Mouse (Mus musculus): ENCODE results near the gene Vmn1r41. TPM values are rescaled to one million over a fixed set of nuclear protein-coding genes. Genes with fewer than 3 reads are reported as not detected.

The Vmn1r41 gene
- total RNA-seq (2014; rRNA removed; ENCODE audit: low replicate concordance), result not detected in 2 replicates
- not detected in 2 replicates for polyA plus RNA-seq (2015; fragmentation: Nextera tagmentation; extraction: Ambion mirVana)

GRCm38 (mm10) chr6:89740466-89740865 lies at the start of gene Vmn1r41:
Gene Vmn1r41 (plus strand): TSS chr6:89740766.
- ATAC-seq (ENCODE audit: insufficient read depth, low read depth), result no peak
- Histone ChIP-seq H3K27me3 (ENCODE audit: control insufficient read depth, insufficient read depth, low read length) (no peaks in the 10 kb centered on the region), H3K9ac (replicated peaks; ENCODE audit: low read depth, low read length) (no peak within 1 kb of the TSS), H3K27ac (ENCODE audit: low read depth) (no peak within 1 kb of the TSS), H3K4me3 (ENCODE audit: low read depth, low read length) (no peak within 1 kb of the TSS), H3K4me2 (ENCODE audit: low read depth, low read length) (no peak within 1 kb of the TSS), H3K36me3 (replicated peaks; ENCODE audit: control insufficient read depth, insufficient read depth, low read length) (no peaks in the 10 kb centered on the region), H3K4me1 (ENCODE audit: control insufficient read depth, insufficient read depth) (no peaks in the 10 kb centered on the region), H3K9me3 (replicated peaks; ENCODE audit: control insufficient read depth, low read length) (no peaks in the 10 kb centered on the region)
- TF ChIP-seq CTCF (IDR thresholded peaks at IDR 0.05; ENCODE audit: low read depth), result no peak
- no peak for TF ChIP-seq EP300 (IDR thresholded peaks at IDR 0.05; ENCODE audit: low read depth)
- no peak for DNase-seq (ENCODE audit: low spot score)

DNA sequence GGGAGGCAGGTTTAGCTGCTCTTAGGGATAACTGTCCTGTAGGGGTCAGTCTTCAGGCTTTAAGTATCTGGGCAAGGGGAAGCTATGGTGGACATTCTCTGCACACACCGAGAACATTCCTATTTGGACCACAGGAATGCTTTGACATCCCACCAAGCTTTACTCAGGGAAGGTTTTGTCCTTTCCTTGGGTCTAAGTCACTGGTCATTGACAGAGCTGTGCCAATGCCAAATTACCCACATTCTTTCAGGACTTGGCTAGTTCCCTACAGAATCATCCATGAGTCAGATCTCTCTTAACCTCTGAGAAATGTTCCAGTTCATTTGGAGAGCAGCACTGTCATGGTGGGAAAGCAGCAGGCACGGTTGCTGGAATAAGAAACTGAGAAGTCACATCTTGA lies 33.9 kb upstream of the Vmn1r41 start:
- Histone ChIP-seq H3K4me3 (ENCODE audit: low read depth, low read length) (no peak overlapping the region), H3K4me2 (ENCODE audit: low read depth, low read length) (no peak overlapping the region), H3K27ac (ENCODE audit: low read depth) (no peak overlapping the region), H3K4me1 (ENCODE audit: control insufficient read depth, insufficient read depth) (no peaks in the 10 kb centered on the region), H3K9me3 (replicated peaks; ENCODE audit: control insufficient read depth, low read length) (no peaks in the 10 kb centered on the region; the same call in 1 of the 2 replicates), H3K27me3 (ENCODE audit: control insufficient read depth, insufficient read depth, low read length) (no peaks in the 10 kb centered on the region), H3K36me3 (replicated peaks; ENCODE audit: control insufficient read depth, insufficient read depth, low read length) (no peaks in the 10 kb centered on the region), H3K9ac (replicated peaks; ENCODE audit: low read depth, low read length) (no peak overlapping the region)
- no peak for TF ChIP-seq EP300 (IDR thresholded peaks at IDR 0.05; ENCODE audit: low read depth)
- no peak for TF ChIP-seq CTCF (IDR thresholded peaks at IDR 0.05; ENCODE audit: low read depth)
- no peak for ATAC-seq (ENCODE audit: insufficient read depth, low read depth)
- no peak for DNase-seq (ENCODE audit: low spot score)
- 58% methylated on average over 2 of the region's 2 CpGs for WGBS

DNA sequence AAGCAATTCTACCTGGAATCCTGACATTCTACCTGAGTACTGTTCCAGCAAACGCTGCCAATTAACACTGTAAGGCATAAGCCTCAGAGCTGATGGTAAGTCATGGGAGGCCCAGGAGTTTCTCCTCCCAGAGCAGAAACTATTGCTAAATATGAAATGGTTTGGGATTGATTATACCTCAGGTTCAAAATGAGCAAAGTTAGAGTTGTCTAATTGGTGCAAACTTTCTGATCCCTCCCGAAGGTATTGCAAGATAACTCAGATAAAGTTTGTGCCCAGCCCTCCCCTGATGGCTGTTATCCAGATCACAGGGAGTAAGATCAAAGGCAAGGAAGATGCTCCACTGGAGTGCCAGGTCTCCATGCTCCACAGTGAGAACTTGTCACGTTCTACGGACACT lies 33.3 kb upstream of the Vmn1r41 start, which contains the start of gene Vmn1r40:
Gene Vmn1r40 (plus strand): TSS at position 301 of the 400 bp plus-strand sequence.
- Histone ChIP-seq H3K9ac (replicated peaks; ENCODE audit: low read depth, low read length) (no peak within 1 kb of the TSS), H3K4me1 (ENCODE audit: control insufficient read depth, insufficient read depth) (no peaks in the 10 kb centered on the region), H3K9me3 (replicated peaks; ENCODE audit: control insufficient read depth, low read length) (no peaks in the 10 kb centered on the region; the same call in 1 of the 2 replicates), H3K36me3 (replicated peaks; ENCODE audit: control insufficient read depth, insufficient read depth, low read length) (no peaks in the 10 kb centered on the region), H3K4me2 (ENCODE audit: low read depth, low read length) (no peak within 1 kb of the TSS), H3K27me3 (ENCODE audit: control insufficient read depth, insufficient read depth, low read length) (no peaks in the 10 kb centered on the region), H3K4me3 (ENCODE audit: low read depth, low read length) (no peak within 1 kb of the TSS), H3K27ac (ENCODE audit: low read depth) (no peak within 1 kb of the TSS)
- TF ChIP-seq CTCF (IDR thresholded peaks at IDR 0.05; ENCODE audit: low read depth) (no peak), EP300 (IDR thresholded peaks at IDR 0.05; ENCODE audit: low read depth) (no peak)
- 59% methylated on average over 4 of the region's 4 CpGs for WGBS
- no peak for ATAC-seq (ENCODE audit: insufficient read depth, low read depth)
- DNase-seq (ENCODE audit: low spot score), result no peak

DNA sequence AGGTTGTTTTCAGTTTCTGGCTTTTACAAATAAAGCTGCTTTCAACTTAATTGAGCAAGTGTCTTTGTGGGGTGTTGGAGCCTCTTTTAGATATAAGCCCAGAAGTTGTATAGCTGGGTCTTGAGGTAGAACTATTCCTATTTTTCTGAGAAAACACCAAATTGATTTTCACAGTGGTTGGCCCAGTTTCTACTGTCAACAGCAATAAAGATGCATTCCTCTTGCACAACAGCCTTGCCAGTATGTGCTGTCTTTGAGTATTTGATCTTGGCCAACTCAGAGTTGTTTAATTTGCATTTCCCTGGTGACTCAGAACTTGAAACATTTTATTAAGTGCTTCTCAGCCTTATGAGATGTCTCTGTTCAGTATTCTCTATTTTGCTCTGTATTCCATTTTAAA lies 22.5 kb upstream of the Vmn1r41 start:
- H3K4me3 ChIP-seq (ENCODE audit: low read depth, low read length), result no peak overlapping the region
- no peak for TF ChIP-seq CTCF (IDR thresholded peaks at IDR 0.05; ENCODE audit: low read depth)
- no peak for TF ChIP-seq EP300 (IDR thresholded peaks at IDR 0.05; ENCODE audit: low read depth)
- no peaks in the 10 kb centered on the region for H3K36me3 ChIP-seq (replicated peaks; ENCODE audit: control insufficient read depth, insufficient read depth, low read length)
- H3K27me3 ChIP-seq (ENCODE audit: control insufficient read depth, insufficient read depth, low read length), result no peaks in the 10 kb centered on the region
- no peak overlapping the region for H3K9ac ChIP-seq (replicated peaks; ENCODE audit: low read depth, low read length)
- H3K4me2 ChIP-seq (ENCODE audit: low read depth, low read length), result no peak overlapping the region
- no peak overlapping the region for H3K27ac ChIP-seq (ENCODE audit: low read depth)
- ATAC-seq (ENCODE audit: insufficient read depth, low read depth), result no peak
- no peaks in the 10 kb centered on the region for H3K4me1 ChIP-seq (ENCODE audit: control insufficient read depth, insufficient read depth)
- no peak for DNase-seq (ENCODE audit: low spot score)
- H3K9me3 ChIP-seq (replicated peaks; ENCODE audit: control insufficient read depth, low read length), result peaks cover 9% of the 10 kb centered on the region

GRCm38 (mm10) chr6:89742811-89743210 lies 2.2 kb downstream of the Vmn1r41 start:
- no peaks in the 10 kb centered on the region for H3K9me3 ChIP-seq (replicated peaks; ENCODE audit: control insufficient read depth, low read length)
- H3K4me1 ChIP-seq (ENCODE audit: control insufficient read depth, insufficient read depth), result no peaks in the 10 kb centered on the region
- no peak overlapping the region for H3K9ac ChIP-seq (replicated peaks; ENCODE audit: low read depth, low read length)
- no peak overlapping the region for H3K4me3 ChIP-seq (ENCODE audit: low read depth, low read length)
- H3K27me3 ChIP-seq (ENCODE audit: control insufficient read depth, insufficient read depth, low read length), result no peaks in the 10 kb centered on the region
- H3K36me3 ChIP-seq (replicated peaks; ENCODE audit: control insufficient read depth, insufficient read depth, low read length), result no peaks in the 10 kb centered on the region
- ATAC-seq (ENCODE audit: insufficient read depth, low read depth) (no peak), DNase-seq (ENCODE audit: low spot score) (no peak)
- H3K4me2 ChIP-seq (ENCODE audit: low read depth, low read length), result no peak overlapping the region
- H3K27ac ChIP-seq (ENCODE audit: low read depth), result no peak overlapping the region
- no peak for TF ChIP-seq EP300 (IDR thresholded peaks at IDR 0.05; ENCODE audit: low read depth)
- TF ChIP-seq CTCF (IDR thresholded peaks at IDR 0.05; ENCODE audit: low read depth), result no peak

GRCm38 (mm10) chr6:89790231-89790630 lies 49.7 kb downstream of the Vmn1r41 start:
- DNase-seq (ENCODE audit: low spot score) (no peak), ATAC-seq (ENCODE audit: insufficient read depth, low read depth) (no peak)
- Histone ChIP-seq H3K27ac (ENCODE audit: low read depth) (no peak overlapping the region), H3K4me1 (ENCODE audit: control insufficient read depth, insufficient read depth) (no peaks in the 10 kb centered on the region), H3K4me3 (ENCODE audit: low read depth, low read length) (no peak overlapping the region), H3K27me3 (ENCODE audit: control insufficient read depth, insufficient read depth, low read length) (no peaks in the 10 kb centered on the region), H3K36me3 (replicated peaks; ENCODE audit: control insufficient read depth, insufficient read depth, low read length) (no peaks in the 10 kb centered on the region), H3K4me2 (ENCODE audit: low read depth, low read length) (no peak overlapping the region), H3K9me3 (replicated peaks; ENCODE audit: control insufficient read depth, low read length) (no peaks in the 10 kb centered on the region), H3K9ac (replicated peaks; ENCODE audit: low read depth, low read length) (no peak overlapping the region)
- TF ChIP-seq EP300 (IDR thresholded peaks at IDR 0.05; ENCODE audit: low read depth) (no peak), CTCF (IDR thresholded peaks at IDR 0.05; ENCODE audit: low read depth) (no peak)

Other genes with a start within 250 kb of the Vmn1r41 start
- gene Chchd6, start 145.1 kb upstream of the Vmn1r41 start, total RNA-seq (2014; rRNA removed; ENCODE audit: low replicate concordance), result 19.9 and 21.8 TPM in 2 replicates
- gene Chchd6, start 145.1 kb upstream of the Vmn1r41 start, polyA plus RNA-seq (2015; fragmentation: Nextera tagmentation; extraction: Ambion mirVana), result 37.5 and 37.8 TPM in 2 replicates
- gene Txnrd3, start 96.8 kb upstream of the Vmn1r41 start, total RNA-seq (2014; rRNA removed; ENCODE audit: low replicate concordance), result 16.8 and 20.1 TPM in 2 replicates
- 23.3 and 28.2 TPM in 2 replicates for gene Txnrd3, start 96.8 kb upstream of the Vmn1r41 start, polyA plus RNA-seq (2015; fragmentation: Nextera tagmentation; extraction: Ambion mirVana)
- gene Vmn1r40, start 33.2 kb upstream of the Vmn1r41 start, total RNA-seq (2014; rRNA removed; ENCODE audit: low replicate concordance), result not detected in 2 replicates
- gene Vmn1r40, start 33.2 kb upstream of the Vmn1r41 start, polyA plus RNA-seq (2015; fragmentation: Nextera tagmentation; extraction: Ambion mirVana), result not detected in 2 replicates
- gene Vmn1r42, start 135.6 kb downstream of the Vmn1r41 start, total RNA-seq (2014; rRNA removed; ENCODE audit: low replicate concordance), result not detected in 2 replicates
- gene Vmn1r42, start 135.6 kb downstream of the Vmn1r41 start, polyA plus RNA-seq (2015; fragmentation: Nextera tagmentation; extraction: Ambion mirVana), result not detected in 2 replicates
- gene Vmn1r43, start 135.6 kb downstream of the Vmn1r41 start, total RNA-seq (2014; rRNA removed; ENCODE audit: low replicate concordance), result not detected in 2 replicates
- not detected in 2 replicates for gene Vmn1r43, start 135.6 kb downstream of the Vmn1r41 start, polyA plus RNA-seq (2015; fragmentation: Nextera tagmentation; extraction: Ambion mirVana)
- not detected in 2 replicates for gene Vmn1r44, start 142.9 kb downstream of the Vmn1r41 start, total RNA-seq (2014; rRNA removed; ENCODE audit: low replicate concordance)
- gene Vmn1r44, start 142.9 kb downstream of the Vmn1r41 start, polyA plus RNA-seq (2015; fragmentation: Nextera tagmentation; extraction: Ambion mirVana), result not detected in 2 replicates
- not detected in 2 replicates for gene Vmn1r45, start 199.8 kb downstream of the Vmn1r41 start, total RNA-seq (2014; rRNA removed; ENCODE audit: low replicate concordance)
- not detected in 2 replicates for gene Vmn1r45, start 199.8 kb downstream of the Vmn1r41 start, polyA plus RNA-seq (2015; fragmentation: Nextera tagmentation; extraction: Ambion mirVana)
- gene Vmn1r46, start 228.5 kb downstream of the Vmn1r41 start, total RNA-seq (2014; rRNA removed; ENCODE audit: low replicate concordance), result not detected in 2 replicates
- not detected in 2 replicates for gene Vmn1r46, start 228.5 kb downstream of the Vmn1r41 start, polyA plus RNA-seq (2015; fragmentation: Nextera tagmentation; extraction: Ambion mirVana)